Mouse (Mus musculus) layer of hippocampus, postnatal 25 days (tissue): ENCODE results near the gene Kdelr1. TPM values are rescaled to one million over a fixed set of nuclear protein-coding genes. Genes with fewer than 3 reads are reported as not detected.

Source experiments
- total RNA-seq, 2 experiments: library from RNA; stranded (reverse); gene quantifications; 2 replicates each; pipeline ENCODE4 v1.2.3; 2021

The Kdelr1 gene
- total RNA-seq, 2 experiments from 2014 or later: 74.9 to 75.2 TPM

Other genes with a start within 250 kb of the Kdelr1 start
- 1 to 10 TPM; 6.1 to 6.5 TPM for gene Rasip1, start 245.3 kb upstream of the Kdelr1 start, total RNA-seq
- 1 to 10 TPM; 3.1 to 3.4 TPM for gene Mamstr, start 232.8 kb upstream of the Kdelr1 start, total RNA-seq
- under 1 TPM; 0.31 to 0.32 TPM for gene Fut2, start 206.4 kb upstream of the Kdelr1 start, total RNA-seq
- 1 to 10 TPM; 3.4 to 4.5 TPM for gene Ntn5, start 188.8 kb upstream of the Kdelr1 start, total RNA-seq
- under 1 TPM; 0.80 to 0.86 TPM for gene Sec1, start 178.4 kb upstream of the Kdelr1 start, total RNA-seq
- gene Car11, start 172.9 kb upstream of the Kdelr1 start, total RNA-seq: 100 to 1,000 TPM; 164 to 190 TPM
- gene Dbp, start 167.7 kb upstream of the Kdelr1 start, total RNA-seq: 10 to 100 TPM; 65.3 to 80.4 TPM
- gene Rpl18, start 157.3 kb upstream of the Kdelr1 start, total RNA-seq: 100 to 1,000 TPM; 342 to 393 TPM
- gene Sphk2, start 154.8 kb upstream of the Kdelr1 start, total RNA-seq: 10 to 100 TPM; 33.7 to 34.7 TPM
- gene Fam83e, start 151.6 kb upstream of the Kdelr1 start, total RNA-seq: under 1 TPM; 0.12 to 0.21 TPM
- gene Spaca4, start 147.0 kb upstream of the Kdelr1 start, total RNA-seq: not detected
- gene Lmtk3, start 89.0 kb upstream of the Kdelr1 start, total RNA-seq: 100 to 1,000 TPM; 256 to 314 TPM
- 1 to 10 TPM; 6.8 to 9.1 TPM for gene Sult2b1, start 88.1 kb upstream of the Kdelr1 start, total RNA-seq
- 100 to 1,000 TPM; 153 to 154 TPM for gene Cyth2, start 58.2 kb upstream of the Kdelr1 start, total RNA-seq
- 1 to 10 TPM; 1.4 to 2.6 TPM for gene Kcnj14, start 48.0 kb upstream of the Kdelr1 start, total RNA-seq
- 10 to 100 TPM; 20.0 to 20.8 TPM for gene Grwd1, start 41.8 kb upstream of the Kdelr1 start, total RNA-seq
- gene Grin2d, start 5.6 kb downstream of the Kdelr1 start, total RNA-seq: 10 to 100 TPM; 11.2 to 12.7 TPM
- not detected for gene Syngr4, start 23.9 kb downstream of the Kdelr1 start, total RNA-seq
- gene Tmem143, start 24.2 kb downstream of the Kdelr1 start, total RNA-seq: 10 to 100 TPM; 22.5 to 24.6 TPM
- 1 to 10 TPM; 2.2 to 2.5 TPM for gene Emp3, start 48.6 kb downstream of the Kdelr1 start, total RNA-seq
- gene Ccdc114, start 51.3 kb downstream of the Kdelr1 start, total RNA-seq: 1 to 10 TPM; 3.1 to 3.2 TPM
- gene Abcc6, start 157.5 kb downstream of the Kdelr1 start, total RNA-seq: 1 to 10 TPM; 2.3 to 4.3 TPM
- 100 to 1,000 TPM; 103 to 109 TPM for gene Nomo1, start 160.9 kb downstream of the Kdelr1 start, total RNA-seq
- gene Kcnj11, start 228.0 kb downstream of the Kdelr1 start, total RNA-seq: 10 to 100 TPM; 31.8 to 31.9 TPM